Mouse (Mus musculus): ENCODE results near the gene Hapln2. TPM values are rescaled to one million over a fixed set of nuclear protein-coding genes. Genes with fewer than 3 reads are reported as not detected.

Gene Hapln2
- total and polyA plus RNA-seq, 3 experiments = not detected

- peak; percentile 99 for DNase-seq (ENCODE audit: low read depth, low spot score)
- peak within 1 kb of the TSS; percentile 59 for H3K27ac ChIP-seq (ENCODE audit: control insufficient read depth, low read depth, low read length)
- H3K4me3 ChIP-seq (ENCODE audit: control insufficient read depth in 1 of 2, insufficient read depth in 1 of 2, low read depth in 2 of 2, low read length in 2 of 2) = peak within 1 kb of the TSS; percentile 67 to 96
- TF ChIP-seq MAFK (IDR thresholded peaks at IDR 0.05; ENCODE audit: borderline replicate concordance, low read depth, low read length) (no peak), MAX (IDR thresholded peaks at IDR 0.05; ENCODE audit: low read length) (peak; percentile 100), POLR2AphosphoS5 (IDR thresholded peaks at IDR 0.05; ENCODE audit: borderline replicate concordance, low read depth, low read length) (no peak), ETS1 (IDR thresholded peaks at IDR 0.05; ENCODE audit: low read depth, low read length) (peak; percentile 53; the same call in 1 of the 2 replicates), MYB (IDR thresholded peaks at IDR 0.05; ENCODE audit: low read depth, low read length) (no peak), TBP (IDR thresholded peaks at IDR 0.05; ENCODE audit: low read depth, low read length) (peak; percentile 91), MXI1 (IDR thresholded peaks at IDR 0.05; ENCODE audit: low read depth, low read length) (peak; percentile 100), BHLHE40 (IDR thresholded peaks at IDR 0.05; ENCODE audit: borderline replicate concordance, low read depth, low read length) (peak; percentile 73; the same call in 1 of the 2 replicates), MYC (IDR thresholded peaks at IDR 0.05; ENCODE audit: low read depth, low read length) (peak; percentile 100), POLR2A (IDR thresholded peaks at IDR 0.05; ENCODE audit: control insufficient read depth in 1 of 2, insufficient read depth in 1 of 2, low read depth in 1 of 2, low read length in 2 of 2, poor library complexity in 1 of 2) (peak; percentile 87 to 97), USF2 (IDR thresholded peaks at IDR 0.05; ENCODE audit: borderline replicate concordance in 1 of 2, insufficient read depth in 1 of 2, low read depth in 1 of 2, low read length in 2 of 2) (no peak), CTCF (IDR thresholded peaks at IDR 0.05 in 2 of 3, conservative IDR thresholded peaks at IDR 0.05 in 1 of 3; ENCODE audit: control insufficient read depth in 1 of 3, insufficient read depth in 1 of 3, low read depth in 2 of 3, low read length in 3 of 3, poor library complexity in 1 of 3, severe bottlenecking in 1 of 3) (no peak), SIN3A (IDR thresholded peaks at IDR 0.05; ENCODE audit: low read length) (peak; percentile 100), ZMIZ1 (IDR thresholded peaks at IDR 0.05; ENCODE audit: low read depth, low read length) (no peak), SMC3 (IDR thresholded peaks at IDR 0.05; ENCODE audit: low read depth, low read length) (no peak), TCF12 (IDR thresholded peaks at IDR 0.05; ENCODE audit: low read depth, low read length) (peak; percentile 78), ZC3H11A (IDR thresholded peaks at IDR 0.05; ENCODE audit: low read depth, low read length) (no peak), RCOR1 (IDR thresholded peaks at IDR 0.05; ENCODE audit: low read depth, low read length) (no peak), CHD2 (IDR thresholded peaks at IDR 0.05; ENCODE audit: low read length) (no peak; the same call in none of the 2 replicates), E2F4 (IDR thresholded peaks at IDR 0.05; ENCODE audit: borderline replicate concordance, low read depth, low read length) (no peak), UBTF (IDR thresholded peaks at IDR 0.05; ENCODE audit: borderline replicate concordance, insufficient read depth, low read depth, low read length) (no peak), NRF1 (IDR thresholded peaks at IDR 0.05; ENCODE audit: insufficient read depth, low read depth, low read length, poor library complexity, severe bottlenecking) (no peak), USF1 (IDR thresholded peaks at IDR 0.05; ENCODE audit: low read depth, low read length) (peak; percentile 71), ZNF384 (IDR thresholded peaks at IDR 0.05; ENCODE audit: low read depth, low read length) (no peak), GABPA (IDR thresholded peaks at IDR 0.05; ENCODE audit: low read depth, low read length) (no peak), EP300 (IDR thresholded peaks at IDR 0.05; ENCODE audit: low read depth in 1 of 2, low read length in 2 of 2) (no peak), POLR2AphosphoS2 (IDR thresholded peaks at IDR 0.05; ENCODE audit: low read length) (peak; percentile 77), CHD1 (IDR thresholded peaks at IDR 0.05; ENCODE audit: low read depth, low read length) (no peak), MEF2A (IDR thresholded peaks at IDR 0.05; ENCODE audit: extremely low read depth, insufficient replicate concordance, low read depth, low read length, poor library complexity, severe bottlenecking) (no peak), GATA1 (IDR thresholded peaks at IDR 0.05; ENCODE audit: low read depth, low read length) (no peak), RAD21 (IDR thresholded peaks at IDR 0.05; ENCODE audit: low read depth, low read length) (no peak), HCFC1 (IDR thresholded peaks at IDR 0.05; ENCODE audit: low read depth, low read length) (peak; percentile 96), JUND (IDR thresholded peaks at IDR 0.05; ENCODE audit: low read depth, low read length) (no peak), MAZ (IDR thresholded peaks at IDR 0.05; ENCODE audit: low read depth, low read length) (peak; percentile 17; the same call in 1 of the 2 replicates), ZKSCAN1 (IDR thresholded peaks at IDR 0.05; ENCODE audit: low read depth, low read length) (no peak), NELFE (IDR thresholded peaks at IDR 0.05; ENCODE audit: low read depth, low read length) (peak; percentile 96)
Measured at GRCm38 (mm10) chr3:88042661-88043421, 15.5 kb upstream of the Hapln2 start, which contains the start of gene Gpatch4. TSS of gene Gpatch4 (plus strand) at chr3:88043108.

More at GRCm38 (mm10) chr3:88042661-88043421, 15.5 kb upstream of the Hapln2 start, which contains the start of gene Gpatch4:
- Histone ChIP-seq H3K9me3 (replicated peaks; ENCODE audit: insufficient read depth, low read length) (no peaks in the 10 kb centered on the region), H3K4me1 (ENCODE audit: control insufficient read depth in 1 of 2, insufficient read depth in 2 of 2, low read length in 2 of 2) (peaks cover 0 to 11% of the 10 kb centered on the region in 2 experiments; a peak in 2 of 4 replicates), H3K79me2 (ENCODE audit: control insufficient read depth, insufficient read depth, low read length, poor library complexity) (peaks cover 37% of the 10 kb centered on the region), H3K27me3 (ENCODE audit: control insufficient read depth in 1 of 2, insufficient read depth in 2 of 2, low read length in 2 of 2) (peaks cover 4 to 11% of the 10 kb centered on the region in 2 experiments; a peak in 3 of 4 replicates), H3K36me3 (ENCODE audit: control insufficient read depth in 1 of 2, insufficient read depth in 2 of 2, low read length in 2 of 2) (peaks cover 0 to 22% of the 10 kb centered on the region in 2 experiments; a peak in 2 of 4 replicates), H3K9ac (ENCODE audit: control insufficient read depth, low read depth, low read length, poor library complexity, severe bottlenecking) (peak within 1 kb of the TSS; percentile 89)
